Mouse (Mus musculus) kidney, adult 2 months (tissue): ENCODE measurements around the gene Tmem127. TPM values are rescaled to one million over a fixed set of nuclear protein-coding genes. Genes with fewer than 3 reads are reported as not detected.
"Not testable (repeated sequence)": the region's sequence is repeated elsewhere in the genome, so short reads cannot be mapped to it uniquely, and the experiment has no call there.

ENCODE experiments used
- DNase-seq: peaks from one replicate; pipeline ENCODE4 v3.0.0; 2021
- H3K27ac ChIP-seq: fragments of 200-500 bp; 2 replicates; pipeline ENCODE4 v1.5.1; 2012; ENCODE audit warnings: low read depth, low read length, control low read depth, inconsistent platforms; ENCODE audit not compliant: insufficient read depth
- H3K27me3 ChIP-seq: fragments of 200-500 bp; replicated peaks from 2 replicates; pipeline ENCODE4 v1.6.1; 2012; ENCODE audit warnings: mild to moderate bottlenecking, moderate library complexity, low read length, inconsistent platforms; ENCODE audit not compliant: control insufficient read depth, insufficient read depth
- H3K36me3 ChIP-seq: fragments of 200-500 bp; 2 replicates; pipeline ENCODE4 v1.6.1; 2012; ENCODE audit warnings: mild to moderate bottlenecking, moderate library complexity, low read length, inconsistent platforms; ENCODE audit not compliant: control insufficient read depth, insufficient read depth
- H3K4me1 ChIP-seq: fragments of 200-500 bp; 2 replicates; pipeline ENCODE4 v1.6.1; 2011; ENCODE audit warnings: low read length; ENCODE audit not compliant: control insufficient read depth, insufficient read depth
- H3K4me3 ChIP-seq: fragments of 200-500 bp; 2 replicates; pipeline ENCODE4 v1.5.1; 2011; ENCODE audit warnings: mild to moderate bottlenecking, low read depth, low read length, control low read depth; ENCODE audit not compliant: insufficient read depth
- CTCF ChIP-seq: fragments of 200-500 bp; conservative IDR thresholded peaks from 2 replicates; pipeline ENCODE4 v1.5.1; 2011; ENCODE audit warnings: low read depth, mild to moderate bottlenecking, control low read depth, low read length, moderate library complexity, mixed read lengths; ENCODE audit not compliant: insufficient read depth, insufficient read length
- POLR2A ChIP-seq: fragments of 200-500 bp; IDR thresholded peaks from one replicate; pipeline ENCODE4 v1.6.1; 2011; ENCODE audit warnings: low read depth, low read length, control low read depth
- WGBS: fragments of 180-500 bp; shearing (Covaris S2); methylation state at CpG from one replicate; pipeline ENCODE4 v1.1.7; 2018; 5-methylcytosine and 5-hydroxymethylcytosine counted together
- polyA plus RNA-seq: library from polyadenylated mRNA; depleted of rRNA; stranded (reverse); fragments of >200 nt; gene quantifications from 2 replicates; pipeline ENCODE4 v1.2.3, GENCODE M21; 2012; rRNA removed

Gene Tmem127
- 90.0 and 105 TPM in 2 replicates for polyA plus RNA-seq

DNA sequence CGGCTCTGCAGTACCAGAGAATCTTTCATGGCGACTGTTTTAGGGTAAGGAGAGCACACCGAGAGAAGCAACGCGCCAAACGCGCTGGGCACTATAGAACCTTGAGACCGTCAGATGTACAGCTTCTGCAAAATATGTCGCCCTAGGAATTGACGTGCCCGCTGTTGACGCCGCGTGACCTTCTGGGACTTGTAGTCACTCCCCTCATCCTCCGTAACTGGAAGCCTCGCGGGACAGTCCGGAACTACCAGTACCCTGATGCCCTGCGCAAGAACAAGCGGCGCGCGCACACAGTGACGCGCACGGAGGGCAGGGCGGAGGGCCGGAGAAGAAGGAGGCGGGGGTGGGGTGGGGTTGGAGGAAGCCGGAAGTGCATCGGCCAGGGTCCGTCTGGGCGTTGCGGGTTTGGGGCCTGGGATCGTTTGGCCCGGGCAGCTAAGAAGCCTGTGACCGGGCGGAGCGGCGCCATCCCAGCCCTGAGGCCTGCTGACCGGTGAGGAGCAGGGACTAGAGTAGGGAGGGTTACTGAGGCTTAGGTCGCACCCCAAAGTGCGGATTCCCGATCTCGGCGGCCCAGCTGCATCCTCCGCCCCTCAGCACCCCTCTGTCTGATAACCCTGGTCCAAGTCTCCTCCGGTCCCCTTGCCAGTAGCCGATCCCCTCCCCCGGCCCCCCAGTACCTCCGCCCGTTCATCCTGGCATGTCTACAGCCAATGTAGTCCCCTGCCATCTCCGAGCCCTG is at the start of gene Tmem127, which contains the start of gene Ciao1:
Tmem127 (plus strand) TSS at position 317 of the 742 bp plus-strand sequence.
Ciao1 (minus strand) TSS at position 225 of the 742 bp plus-strand sequence.
- Histone ChIP-seq H3K4me1 (peaks cover 18% of the 10 kb centered on the region), H3K36me3 (no peaks in the 10 kb centered on the region), H3K27ac (peak within 1 kb of the TSS; percentile 69), H3K27me3 (no peaks in the 10 kb centered on the region), H3K4me3 (peak within 1 kb of the TSS; percentile 88)
- TF ChIP-seq POLR2A = no peak
- no peak for TF ChIP-seq CTCF
- peak; percentile 99 for DNase-seq
- under 1% methylated on average over 53 of the region's 53 CpGs for WGBS

- Histone ChIP-seq H3K27ac (no peak overlapping the region), H3K27me3 (no peaks in the 10 kb centered on the region), H3K4me1 (peaks cover 6% of the 10 kb centered on the region; the same call in 1 of the 2 replicates), H3K36me3 (no peaks in the 10 kb centered on the region; the same call in none of the 2 replicates), H3K4me3 (no peak overlapping the region)
- DNase-seq = peak; percentile 57
- TF ChIP-seq CTCF (peak; percentile 66), POLR2A (no peak)
- 23% methylated on average over 3 of the region's 3 CpGs for WGBS
Measured at GRCm38 (mm10) chr2:127204932-127205331, 42.8 kb upstream of the Tmem127 start.

DNA sequence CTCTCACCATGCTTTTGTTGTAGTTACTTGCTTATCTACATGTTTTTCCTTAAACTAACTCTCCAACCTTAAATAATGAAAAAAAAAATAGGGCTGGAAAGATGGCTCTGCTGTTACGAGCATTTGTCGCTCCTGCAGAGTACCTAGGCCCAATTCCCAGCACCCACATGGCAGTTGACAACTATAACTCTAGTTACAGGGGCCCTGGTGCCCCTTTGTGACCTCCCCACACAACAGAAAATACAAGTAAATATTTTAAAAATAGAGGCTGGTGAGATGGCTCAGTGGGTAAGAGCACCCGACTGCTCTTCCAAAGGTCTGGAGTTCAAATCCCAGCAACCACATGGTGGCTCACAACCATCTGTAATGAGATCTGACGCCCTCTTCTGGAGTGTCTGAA is 41.8 kb upstream of the Tmem127 start:
- H3K4me1 ChIP-seq, H3K27ac ChIP-seq, DNase-seq, H3K27me3 ChIP-seq, H3K36me3 ChIP-seq, H3K4me3 ChIP-seq: not testable (repeated sequence)
- 89% methylated on average over 4 of the region's 4 CpGs for WGBS

GRCm38 (mm10) chr2:127206916-127207315 is 40.8 kb upstream of the Tmem127 start:
- no peaks in the 10 kb centered on the region; the same call in none of the 2 replicates for H3K36me3 ChIP-seq
- no peak overlapping the region for H3K27ac ChIP-seq
- no peak for DNase-seq
- no peak overlapping the region for H3K4me3 ChIP-seq
- H3K27me3 ChIP-seq = no peaks in the 10 kb centered on the region
- TF ChIP-seq POLR2A (no peak), CTCF (no peak)
- H3K4me1 ChIP-seq = peaks cover 6% of the 10 kb centered on the region; the same call in 1 of the 2 replicates
- 93% methylated on average over 2 of the region's 2 CpGs for WGBS

- DNase-seq = peak; percentile 98
- no peaks in the 10 kb centered on the region for H3K27me3 ChIP-seq
- H3K27ac ChIP-seq = peak within 1 kb of the TSS; percentile 82
- 10% methylated on average over 36 of the region's 36 CpGs for WGBS
- peaks cover 6% of the 10 kb centered on the region; the same call in 1 of the 2 replicates for H3K4me1 ChIP-seq
- TF ChIP-seq CTCF (no peak), POLR2A (peak; percentile 69)
- peak within 1 kb of the TSS; percentile 94 for H3K4me3 ChIP-seq
- peaks cover 2% of the 10 kb centered on the region; the same call in 1 of the 2 replicates for H3K36me3 ChIP-seq
Measured at GRCm38 (mm10) chr2:127207547-127208451, 39.9 kb upstream of the Tmem127 start, which contains the start of the genes 1810024B03Rik and Snrnp200. 1810024B03Rik (minus strand) TSS chr2:127208280. Snrnp200 (plus strand) TSS chr2:127208386.

DNA sequence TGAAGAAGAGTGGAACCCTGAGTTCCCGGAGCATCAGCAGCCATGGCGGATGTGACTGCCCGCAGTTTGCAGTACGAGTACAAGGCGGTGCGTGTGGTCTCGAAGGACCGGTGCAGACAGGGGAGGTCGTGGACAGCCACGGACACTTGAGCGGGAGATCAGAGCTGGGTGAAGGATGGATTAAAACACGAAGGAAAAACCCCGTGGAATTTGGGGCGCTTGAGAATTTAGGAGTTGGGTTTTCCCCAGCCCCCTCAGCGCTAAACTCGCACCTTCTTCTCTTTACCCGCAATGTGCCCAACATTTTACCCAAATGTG is 39.3 kb upstream of the Tmem127 start:
- H3K4me1 ChIP-seq = peaks cover 6% of the 10 kb centered on the region; the same call in 1 of the 2 replicates
- TF ChIP-seq CTCF (no peak), POLR2A (no peak)
- WGBS = under 1% methylated on average over 17 of the region's 17 CpGs
- no peaks in the 10 kb centered on the region for H3K27me3 ChIP-seq
- H3K27ac ChIP-seq = peak overlapping the region; percentile 82
- DNase-seq = no peak
- H3K36me3 ChIP-seq = peaks cover 2% of the 10 kb centered on the region; the same call in 1 of the 2 replicates
- H3K4me3 ChIP-seq = peak overlapping the region; percentile 94
